8 mouse cellular contexts compared by ENCODE assay signal in genomic region chr7:25077414-25077755, GRCm38 (mm10). TPM values are rescaled to one million over a fixed set of nuclear protein-coding genes. Genes with fewer than 3 reads are reported as not detected.
DNase-seq lines count a peak whose midpoint lies in the region; ATAC-seq and TF ChIP-seq lines count a peak whose summit lies in the region.

No protein-coding gene starts in this region.

- TF ChIP-seq POLR2A in bone marrow macrophage, adult 2 months (IDR thresholded peaks at IDR 0.05; ENCODE audit: borderline replicate concordance, low read depth, low read length), result no peak

- peak; percentile 41; the same call in 1 of the 2 replicates for ATAC-seq in kidney, postnatal 0 days (replicated peaks; ENCODE audit: low FRiP score, low read depth)
- no peak for ATAC-seq in hindbrain, embryonic 14.5 days (ENCODE audit: low FRiP score)
- peak; percentile 41; the same call in 1 of the 2 replicates for ATAC-seq in midbrain, embryonic 14.5 days (ENCODE audit: low FRiP score, low TSS enrichment)

- no peaks in the 10 kb centered on the region for H3K9me3 ChIP-seq in kidney, postnatal 0 days (replicated peaks; ENCODE audit: low read length)
- no peaks in the 10 kb centered on the region for H3K9me3 ChIP-seq in hindbrain, embryonic 14.5 days (ENCODE audit: control insufficient read depth, low read length)
- no peaks in the 10 kb centered on the region for H3K9me3 ChIP-seq in midbrain, embryonic 14.5 days (ENCODE audit: control insufficient read depth, low read length)

- H3K4me3 ChIP-seq in kidney, postnatal 0 days (replicated peaks; ENCODE audit: low read depth, low read length), result peak overlapping the region; percentile 91
- H3K4me3 ChIP-seq in bone marrow macrophage, adult 2 months (ENCODE audit: insufficient read depth, low read length), result peak overlapping the region; percentile 82
- peak overlapping the region; percentile 91 for H3K4me3 ChIP-seq in hindbrain, embryonic 14.5 days (replicated peaks; ENCODE audit: low read length)
- peak overlapping the region; percentile 90 for H3K4me3 ChIP-seq in midbrain, embryonic 14.5 days (replicated peaks; ENCODE audit: low read depth, low read length)

- H3K9ac ChIP-seq in kidney, postnatal 0 days (ENCODE audit: low read depth, low read length), result peak overlapping the region; percentile 96
- peak overlapping the region; percentile 92 for H3K9ac ChIP-seq in hindbrain, embryonic 14.5 days
- peak overlapping the region; percentile 91 for H3K9ac ChIP-seq in midbrain, embryonic 14.5 days (replicated peaks; ENCODE audit: low read length)

- DNase-seq in kidney, postnatal 0 days (ENCODE audit: low spot score), result no peak
- DNase-seq in kidney, adult 11 months, result no peak
- no peak for DNase-seq in hindbrain, embryonic 14.5 days (ENCODE audit: low spot score)
- DNase-seq in midbrain, embryonic 14.5 days, result no peak
- no peak for DNase-seq in frontal cortex, postnatal 25 days (ENCODE audit: low spot score in 2 of 2)
- DNase-seq in urinary bladder, postnatal 36 days (ENCODE audit: low spot score in 2 of 2), result no peak
- DNase-seq in adrenal gland, postnatal 14 days, result no peak

- no peaks in the 10 kb centered on the region for H3K27me3 ChIP-seq in kidney, postnatal 0 days (ENCODE audit: insufficient read depth, low read length)
- no peaks in the 10 kb centered on the region for H3K27me3 ChIP-seq in hindbrain, embryonic 14.5 days (ENCODE audit: control insufficient read depth, insufficient read depth, low read length)
- H3K27me3 ChIP-seq in midbrain, embryonic 14.5 days (ENCODE audit: control insufficient read depth, insufficient read depth, low read length), result no peaks in the 10 kb centered on the region

- WGBS in kidney, postnatal 0 days, result under 1% methylated on average over 33 of the region's 33 CpGs
- under 1% methylated on average over 30 of the region's 33 CpGs for WGBS in hindbrain, embryonic 14.5 days
- 1% methylated on average over 33 of the region's 33 CpGs for WGBS in midbrain, embryonic 14.5 days

- peak overlapping the region; percentile 73 for H3K4me2 ChIP-seq in kidney, postnatal 0 days (ENCODE audit: low read length)
- H3K4me2 ChIP-seq in hindbrain, embryonic 14.5 days (replicated peaks), result peak overlapping the region; percentile 78
- peak overlapping the region; percentile 69 for H3K4me2 ChIP-seq in midbrain, embryonic 14.5 days (ENCODE audit: low read length)

- TF ChIP-seq CTCF in kidney, postnatal 0 days (IDR thresholded peaks at IDR 0.05; ENCODE audit: low read depth), result no peak
- no peak for TF ChIP-seq CTCF in bone marrow macrophage, adult 2 months (IDR thresholded peaks at IDR 0.05; ENCODE audit: low read depth, low read length)

- peaks cover 25% of the 10 kb centered on the region for H3K4me1 ChIP-seq in kidney, postnatal 0 days (replicated peaks; ENCODE audit: insufficient read depth, low read length)
- peaks cover 17% of the 10 kb centered on the region for H3K4me1 ChIP-seq in bone marrow macrophage, adult 2 months (ENCODE audit: control insufficient read depth, insufficient read depth, low read length)
- peaks cover 31% of the 10 kb centered on the region for H3K4me1 ChIP-seq in hindbrain, embryonic 14.5 days (replicated peaks; ENCODE audit: control insufficient read depth, insufficient read depth, low read length)
- peaks cover 28% of the 10 kb centered on the region for H3K4me1 ChIP-seq in midbrain, embryonic 14.5 days (ENCODE audit: control insufficient read depth, insufficient read depth, low read length)

- H3K27ac ChIP-seq in kidney, postnatal 0 days, result peak overlapping the region; percentile 93
- H3K27ac ChIP-seq in bone marrow macrophage, adult 2 months (ENCODE audit: insufficient read depth, low read depth, low read length), result peak overlapping the region; percentile 53
- peak overlapping the region; percentile 94 for H3K27ac ChIP-seq in hindbrain, embryonic 14.5 days
- H3K27ac ChIP-seq in midbrain, embryonic 14.5 days (replicated peaks; ENCODE audit: low read depth, low read length), result peak overlapping the region; percentile 94

- H3K36me3 ChIP-seq in kidney, postnatal 0 days (ENCODE audit: insufficient read depth, low read length), result peaks cover 25% of the 10 kb centered on the region
- H3K36me3 ChIP-seq in hindbrain, embryonic 14.5 days (replicated peaks; ENCODE audit: control insufficient read depth, insufficient read depth), result peaks cover 29% of the 10 kb centered on the region
- peaks cover 30% of the 10 kb centered on the region for H3K36me3 ChIP-seq in midbrain, embryonic 14.5 days (ENCODE audit: control insufficient read depth, insufficient read depth, low read length)

RNA-seq across cellular contexts. Expression of gene Zfp574, which starts 5.0 kb away (rescaled TPM):
- polyA plus RNA-seq in kidney, postnatal 0 days (2015; fragmentation: Nextera tagmentation; extraction: Ambion mirVana), result 23.5 and 24.9 TPM in 2 replicates
- polyA plus RNA-seq in bone marrow macrophage, adult 2 months (2012; ENCODE audit: insufficient read depth, insufficient read length, missing spikeins), result 9.6 and 9.7 TPM in 2 replicates
- 29.3 and 29.4 TPM in 2 replicates for polyA plus RNA-seq in hindbrain, embryonic 14.5 days (2014; fragmentation: Nextera tagmentation; extraction: Ambion mirVana)
- polyA plus RNA-seq in midbrain, embryonic 14.5 days (2014; fragmentation: Nextera tagmentation; extraction: Ambion mirVana), result 24.9 and 33.0 TPM in 2 replicates
- total RNA-seq in adrenal gland, postnatal 14 days (2021), result 18.8 and 19.2 TPM in 2 replicates

RNA-seq across cellular contexts. Expression of gene Grik5, which starts 5.2 kb away (rescaled TPM):
- 3.4 and 3.5 TPM in 2 replicates for polyA plus RNA-seq in kidney, postnatal 0 days (2015; fragmentation: Nextera tagmentation; extraction: Ambion mirVana)
- 1.5 and 2.1 TPM in 2 replicates for polyA plus RNA-seq in bone marrow macrophage, adult 2 months (2012; ENCODE audit: insufficient read depth, insufficient read length, missing spikeins)
- polyA plus RNA-seq in hindbrain, embryonic 14.5 days (2014; fragmentation: Nextera tagmentation; extraction: Ambion mirVana), result 21.0 and 22.5 TPM in 2 replicates
- 21.7 and 27.3 TPM in 2 replicates for polyA plus RNA-seq in midbrain, embryonic 14.5 days (2014; fragmentation: Nextera tagmentation; extraction: Ambion mirVana)
- total RNA-seq in adrenal gland, postnatal 14 days (2021), result 18.6 and 21.3 TPM in 2 replicates
